8 mouse cellular contexts compared by ENCODE assay signal in genomic region chr11:66188627-66189287, GRCm38 (mm10). TPM values are rescaled to one million over a fixed set of nuclear protein-coding genes. Genes with fewer than 3 reads are reported as not detected.
DNase-seq lines count a peak whose midpoint lies in the region; ATAC-seq and TF ChIP-seq lines count a peak whose summit lies in the region.

No protein-coding gene starts in this region.

- no peaks in the 10 kb centered on the region for H3K9me3 ChIP-seq in heart, embryonic 12.5 days (replicated peaks)

- WGBS in cerebellum, adult 2 months, result 66% methylated on average over 3 of the region's 3 CpGs
- WGBS in heart, embryonic 12.5 days, result 61% methylated on average over 3 of the region's 3 CpGs

- TF ChIP-seq CTCF in cerebellum, adult 2 months (IDR thresholded peaks at IDR 0.05; ENCODE audit: borderline replicate concordance, insufficient read depth, low read depth, low read length), result no peak

- H3K4me2 ChIP-seq in heart, embryonic 12.5 days, result no peak overlapping the region

- no peaks in the 10 kb centered on the region for H3K27me3 ChIP-seq in cerebellum, adult 2 months (ENCODE audit: control insufficient read depth, insufficient read depth, low read length)
- no peaks in the 10 kb centered on the region for H3K27me3 ChIP-seq in heart, embryonic 12.5 days (replicated peaks)

- TF ChIP-seq POLR2A in cerebellum, adult 2 months (IDR thresholded peaks at IDR 0.05; ENCODE audit: borderline replicate concordance, insufficient read depth, low read length), result no peak

- H3K4me1 ChIP-seq in cerebellum, adult 2 months (ENCODE audit: control insufficient read depth, insufficient read depth, low read length), result no peaks in the 10 kb centered on the region
- H3K4me1 ChIP-seq in heart, embryonic 12.5 days (replicated peaks), result peaks cover 3% of the 10 kb centered on the region; the same call in 1 of the 2 replicates

- no peak overlapping the region for H3K27ac ChIP-seq in cerebellum, adult 2 months (ENCODE audit: insufficient read depth, low read length)
- no peak overlapping the region for H3K27ac ChIP-seq in heart, embryonic 12.5 days (ENCODE audit: poor library complexity, severe bottlenecking)

- ATAC-seq in heart, embryonic 12.5 days (ENCODE audit: insufficient number of reproducible peaks, low FRiP score), result peak; percentile 75

- no peaks in the 10 kb centered on the region for H3K36me3 ChIP-seq in heart, embryonic 12.5 days

- H3K4me3 ChIP-seq in cerebellum, adult 2 months (replicated peaks; ENCODE audit: insufficient read depth, low read depth, low read length), result no peak overlapping the region
- no peak overlapping the region for H3K4me3 ChIP-seq in heart, embryonic 12.5 days

- peak; percentile 9 to 26 for DNase-seq in cerebellum, adult 2 months
- DNase-seq in cerebellum, adult 9-10 months, result no peak
- DNase-seq in ovary, adult 18-20 months (ENCODE audit: low spot score), result peak; percentile 55
- no peak for DNase-seq in ovary, postnatal 10 days (ENCODE audit: low spot score)
- DNase-seq in kidney, postnatal 4 days, result peak; percentile 71 to 79
- DNase-seq in retina, postnatal 1 day, result peak; percentile 28
- no peak for DNase-seq in neural tube, embryonic 10.5 days (ENCODE audit: extremely low spot score, low spot score)

- no peak overlapping the region for H3K9ac ChIP-seq in heart, embryonic 12.5 days

RNA-seq across cellular contexts. Expression of gene Dnah9, which starts 20.4 kb away (rescaled TPM):
- polyA plus RNA-seq in cerebellum, adult 2 months (2012; rRNA removed), result 0.74 and 1.0 TPM in 2 replicates
- polyA plus RNA-seq in heart, embryonic 12.5 days (2016; fragmentation: Nextera tagmentation; extraction: Ambion mirVana), result not detected in 2 replicates

Comparison
In these comparisons a context has a peak if more than half of its experiments do, and no peak if none do; other contexts are left out.
1. DNase-seq: peak in cerebellum, adult 2 months (2 of 2), ovary, adult 18-20 months (single experiment), kidney, postnatal 4 days (2 of 2) and retina, postnatal 1 day (single experiment); none in cerebellum, adult 9-10 months (single experiment), ovary, postnatal 10 days (single experiment) and neural tube, embryonic 10.5 days (single experiment).